In genomic region chr1:194148416-194149364, GRCm38 (mm10) we compare ENCODE assay signal across 10 mouse cellular contexts.
A peak's percentile ranks its signal among the peaks of the same experiment; 100 is the strongest.
DNase-seq lines count a peak whose midpoint lies in the region; ATAC-seq and TF ChIP-seq lines count a peak whose summit lies in the region.
"Had no signal": no experiment of that assay in that cellular context is flagged by ENCODE, and none has a peak within 500 bp of the region (broad histone marks: within the 10 kb centered on the region; RNA-seq: fewer than 3 reads in every experiment).

No protein-coding gene starts in this region.

- peaks cover 12% of the 10 kb centered on the region for H3K4me1 ChIP-seq in heart, embryonic 13.5 days
- H3K4me1 ChIP-seq: embryonic facial prominence, embryonic 15.5 days had no signal

- peak overlapping the region; percentile 25; the same call in 1 of the 2 replicates for H3K27ac ChIP-seq in heart, embryonic 13.5 days (replicated peaks)
- H3K27ac ChIP-seq in layer of hippocampus, adult 2 months = no peak overlapping the region
- H3K27ac ChIP-seq: embryonic facial prominence, embryonic 15.5 days; midbrain, embryonic 12.5 days had no signal

- no peak overlapping the region for H3K9ac ChIP-seq in heart, embryonic 13.5 days
- H3K9ac ChIP-seq: embryonic facial prominence, embryonic 15.5 days; midbrain, embryonic 12.5 days had no signal

- no peaks in the 10 kb centered on the region for H3K27me3 ChIP-seq in heart, embryonic 13.5 days (replicated peaks)
- H3K27me3 ChIP-seq: embryonic facial prominence, embryonic 15.5 days; midbrain, embryonic 12.5 days had no signal

- ATAC-seq in heart, embryonic 13.5 days (ENCODE audit: extremely low read depth, insufficient number of reproducible peaks, low FRiP score, low TSS enrichment) = no peak
- peak; percentile 74 for ATAC-seq in common myeloid progenitor, adult 5-6 weeks (replicated peaks; ENCODE audit: low read depth, poor library complexity, severe bottlenecking)

- intact Hi-C loops in heart, postnatal 14 days (cut with DNase I) = no loop called here
- intact Hi-C loops in left cerebral cortex, postnatal 25 days (cut with DNase I) = no loop called here

- TF ChIP-seq CTCF in layer of hippocampus, adult 2 months (conservative IDR thresholded peaks at IDR 0.05) = peak; percentile 47

- no peak overlapping the region for H3K4me3 ChIP-seq in heart, embryonic 13.5 days
- no peak overlapping the region for H3K4me3 ChIP-seq in layer of hippocampus, adult 2 months
- H3K4me3 ChIP-seq: embryonic facial prominence, embryonic 15.5 days; midbrain, embryonic 12.5 days had no signal

- 45% methylated on average over 11 of the region's 11 CpGs for WGBS in heart, embryonic 13.5 days

- H3K36me3 ChIP-seq in heart, embryonic 13.5 days = no peaks in the 10 kb centered on the region
- H3K36me3 ChIP-seq: embryonic facial prominence, embryonic 15.5 days; midbrain, embryonic 12.5 days had no signal

- no peak for DNase-seq in heart, postnatal 14 days
- peak; percentile 12 for DNase-seq in layer of hippocampus, adult 2 months (ENCODE audit: low spot score in 2 of 2)
- DNase-seq in layer of hippocampus, adult 9-10 months (ENCODE audit: low spot score) = no peak
- peak; percentile 26 to 56 for DNase-seq in left cerebral cortex, postnatal 25 days (ENCODE audit: low spot score in 2 of 2)
- no peak for DNase-seq in adrenal gland, adult 18-20 months (ENCODE audit: low spot score in 2 of 2)
- DNase-seq in ovary, postnatal 10 days (ENCODE audit: low spot score) = no peak

- no peaks in the 10 kb centered on the region for H3K9me3 ChIP-seq in heart, embryonic 13.5 days
- H3K9me3 ChIP-seq: embryonic facial prominence, embryonic 15.5 days; midbrain, embryonic 12.5 days had no signal

- H3K4me2 ChIP-seq in heart, embryonic 13.5 days = peak overlapping the region; percentile 15; the same call in 1 of the 2 replicates
- H3K4me2 ChIP-seq: embryonic facial prominence, embryonic 15.5 days; midbrain, embryonic 12.5 days had no signal

Comparison
In these comparisons a context has a peak if more than half of its experiments do, and no peak if none do; other contexts are left out.
1. DNase-seq: peak in layer of hippocampus, adult 2 months (2 of 2) and left cerebral cortex, postnatal 25 days (2 of 2); none in heart, postnatal 14 days (0 of 2), layer of hippocampus, adult 9-10 months (single experiment), adrenal gland, adult 18-20 months (0 of 2) and ovary, postnatal 10 days (single experiment).